Mouse (Mus musculus) midbrain, embryonic 13.5 days (tissue): ENCODE results near the gene Notum. TPM values are rescaled to one million over a fixed set of nuclear protein-coding genes. Genes with fewer than 3 reads are reported as not detected.
A peak's percentile ranks its signal among the peaks of the same experiment; 100 is the strongest.

ENCODE experiments used
- ATAC-seq: fragments of 200-750 bp; cut with Nextera tagmentation; 2 replicates; pipeline ENCODE4 v1.8.0; 2017; ENCODE audit warnings: mild to moderate bottlenecking, moderate TSS enrichment, moderate library complexity
- H3K27ac ChIP-seq: fragments of 300-500 bp; sonication (generic); 2 replicates; pipeline ENCODE4 v1.5.1; 2015; ENCODE audit warnings: inconsistent platforms, mild to moderate bottlenecking, moderate library complexity
- H3K27me3 ChIP-seq: fragments of 300-500 bp; sonication (generic); 2 replicates; pipeline ENCODE4 v1.6.1; 2015; ENCODE audit warnings: mild to moderate bottlenecking, inconsistent platforms
- H3K36me3 ChIP-seq: fragments of 300-500 bp; sonication (generic); 2 replicates; pipeline ENCODE4 v1.6.1; 2015; ENCODE audit warnings: mild to moderate bottlenecking, inconsistent platforms
- H3K4me1 ChIP-seq: fragments of 300-500 bp; sonication (generic); replicated peaks from 2 replicates; pipeline ENCODE4 v1.6.1; 2015; ENCODE audit warnings: inconsistent platforms
- H3K4me2 ChIP-seq: fragments of 300-500 bp; sonication (generic); replicated peaks from 2 replicates; pipeline ENCODE4 v1.6.1; 2015; ENCODE audit warnings: moderate library complexity, mild to moderate bottlenecking, inconsistent platforms
- H3K4me3 ChIP-seq: fragments of 300-500 bp; sonication (generic); replicated peaks from 2 replicates; pipeline ENCODE4 v1.5.1; 2015; ENCODE audit warnings: mild to moderate bottlenecking, inconsistent platforms
- H3K9ac ChIP-seq: fragments of 300-500 bp; sonication (generic); replicated peaks from 2 replicates; pipeline ENCODE4 v1.6.1; 2015; ENCODE audit warnings: mild to moderate bottlenecking, inconsistent platforms
- H3K9me3 ChIP-seq: fragments of 300-500 bp; sonication (generic); 2 replicates; pipeline ENCODE4 v1.6.1; 2016; ENCODE audit warnings: mild to moderate bottlenecking, inconsistent platforms
- WGBS: fragments of 180-500 bp; shearing (Covaris S2); methylation state at CpG from one replicate; pipeline ENCODE4 v1.1.7; 2015; 5-methylcytosine and 5-hydroxymethylcytosine counted together
- polyA plus RNA-seq: library from polyadenylated mRNA; unstranded; fragments of >200 nt; fragmentation: Nextera tagmentation; extraction: Ambion mirVana; gene quantifications from 2 replicates; pipeline ENCODE4 v1.2.1, GENCODE M21; 2015

The Notum gene
- 0.46 and 0.65 TPM in 2 replicates for polyA plus RNA-seq

- Histone ChIP-seq H3K9me3 (no peaks in the 10 kb centered on the region), H3K9ac (no peak within 1 kb of the TSS)
These were observed at the start of gene Notum for GRCm38 (mm10) chr11:120661076-120661460. Notum (minus strand) TSS chr11:120661175.

DNA sequence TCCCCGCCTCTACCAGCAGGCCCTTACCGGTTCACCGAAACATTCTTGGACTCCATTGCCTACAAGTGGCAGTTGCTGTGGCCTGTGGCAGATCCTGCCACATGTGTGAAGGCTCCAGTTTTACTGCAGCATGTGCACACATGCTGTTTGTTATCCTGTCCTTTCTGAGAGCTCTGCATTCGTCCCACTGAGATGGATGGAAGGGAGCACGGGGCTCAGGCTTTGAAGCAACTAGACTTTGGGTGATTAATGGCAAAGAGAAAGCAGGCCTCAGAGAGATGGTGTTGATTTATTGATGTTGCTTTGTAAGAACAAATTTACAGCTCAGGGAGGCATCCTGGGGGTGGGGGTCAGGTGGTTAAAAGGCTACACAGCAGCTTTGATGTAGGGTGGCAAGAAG, 49.7 kb upstream of the Notum start:
- peaks cover 34% of the 10 kb centered on the region for H3K36me3 ChIP-seq
- peaks cover 50% of the 10 kb centered on the region for H3K4me1 ChIP-seq
- no peak overlapping the region for H3K27ac ChIP-seq
- 86% methylated on average over 5 of the region's 5 CpGs for WGBS
- H3K9me3 ChIP-seq: no peaks in the 10 kb centered on the region
- no peak overlapping the region for H3K4me3 ChIP-seq
- no peaks in the 10 kb centered on the region for H3K27me3 ChIP-seq
- no peak overlapping the region for H3K4me2 ChIP-seq
- H3K9ac ChIP-seq: no peak overlapping the region
- no peak for ATAC-seq

More at GRCm38 (mm10) chr11:120661076-120661460, at the start of gene Notum:
- peaks cover 93% of the 10 kb centered on the region for H3K27me3 ChIP-seq
- no peak for ATAC-seq
- no peak within 1 kb of the TSS for H3K27ac ChIP-seq
- peaks cover 19% of the 10 kb centered on the region for H3K4me1 ChIP-seq
- peak within 1 kb of the TSS; percentile 38 for H3K4me3 ChIP-seq
- WGBS: under 1% methylated on average over 35 of the region's 35 CpGs
- H3K36me3 ChIP-seq: no peaks in the 10 kb centered on the region
- H3K4me2 ChIP-seq: peak within 1 kb of the TSS; percentile 60

GRCm38 (mm10) chr11:120709551-120709950, 48.6 kb upstream of the Notum start:
- no peak overlapping the region; the same call in 1 of the 2 replicates for H3K9ac ChIP-seq
- H3K9me3 ChIP-seq: no peaks in the 10 kb centered on the region
- H3K36me3 ChIP-seq: peaks cover 31% of the 10 kb centered on the region
- H3K4me3 ChIP-seq: no peak overlapping the region
- H3K4me2 ChIP-seq: no peak overlapping the region
- H3K4me1 ChIP-seq: peaks cover 52% of the 10 kb centered on the region
- ATAC-seq: no peak
- H3K27me3 ChIP-seq: no peaks in the 10 kb centered on the region
- no peak overlapping the region for H3K27ac ChIP-seq
- WGBS: 85% methylated on average over 2 of the region's 2 CpGs

- H3K27ac ChIP-seq: peak overlapping the region; percentile 57; the same call in 1 of the 2 replicates
- no peak overlapping the region for H3K4me3 ChIP-seq
- H3K9me3 ChIP-seq: no peaks in the 10 kb centered on the region
- peaks cover 53% of the 10 kb centered on the region for H3K4me1 ChIP-seq
- no peaks in the 10 kb centered on the region for H3K27me3 ChIP-seq
- H3K9ac ChIP-seq: no peak overlapping the region
- H3K36me3 ChIP-seq: peaks cover 36% of the 10 kb centered on the region
- no peak overlapping the region for H3K4me2 ChIP-seq
- 35% methylated on average over 5 of the region's 5 CpGs for WGBS
- ATAC-seq: no peak
These were observed 47.0 kb upstream of the Notum start for GRCm38 (mm10) chr11:120707969-120708368.

DNA sequence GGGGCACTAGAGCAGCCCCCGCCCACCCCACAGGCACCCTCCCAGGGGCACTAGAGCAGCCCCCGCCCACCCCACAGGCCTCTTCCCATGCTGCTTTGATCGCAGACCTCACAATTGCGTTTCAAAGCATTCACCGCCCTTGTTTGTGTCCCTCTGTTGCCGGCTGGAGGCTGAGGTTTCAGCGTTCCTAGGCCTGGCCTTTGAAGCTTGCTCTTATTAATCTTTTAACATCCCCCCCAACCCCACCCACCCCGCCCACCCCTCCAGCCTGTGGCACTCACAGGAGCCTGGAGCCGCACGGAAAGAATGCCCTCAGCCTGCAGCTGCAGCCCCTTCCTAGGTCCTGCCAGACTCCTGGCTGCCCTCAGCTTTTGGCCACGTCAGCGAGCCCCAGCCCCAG, 46.2 kb upstream of the Notum start:
- Histone ChIP-seq H3K27me3 (no peaks in the 10 kb centered on the region), H3K27ac (peak overlapping the region; percentile 67), H3K9ac (peak overlapping the region; percentile 36), H3K4me3 (no peak overlapping the region), H3K4me1 (peaks cover 46% of the 10 kb centered on the region), H3K36me3 (peaks cover 41% of the 10 kb centered on the region), H3K4me2 (0 out of 2 replicates have a peak overlapping the region, but pooled peaks have one; percentile 9), H3K9me3 (no peaks in the 10 kb centered on the region)
- 5% methylated on average over 12 of the region's 12 CpGs for WGBS
- peak; percentile 39; the same call in 1 of the 2 replicates for ATAC-seq

DNA sequence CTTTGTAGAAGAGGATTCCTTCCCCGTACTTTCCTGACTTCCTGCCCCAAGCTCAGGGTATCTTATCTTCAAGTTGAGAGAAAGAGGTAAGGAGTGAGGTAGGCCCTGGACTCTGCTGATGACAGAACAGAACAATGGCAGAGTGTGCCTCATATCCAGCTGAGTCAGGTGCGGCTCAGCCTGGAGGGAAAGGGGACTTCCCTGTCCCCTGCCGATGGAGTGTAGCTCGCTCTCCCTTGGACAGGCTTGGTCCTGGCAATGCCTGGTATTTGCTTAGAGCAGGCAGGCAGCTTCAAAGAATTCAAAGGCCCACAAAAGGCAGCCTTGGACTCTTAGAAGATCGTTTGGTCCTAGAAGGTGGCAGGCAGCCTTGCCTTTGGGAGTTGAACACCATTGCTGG, 45.1 kb upstream of the Notum start:
- no peaks in the 10 kb centered on the region for H3K27me3 ChIP-seq
- no peak overlapping the region for H3K4me2 ChIP-seq
- peaks cover 45% of the 10 kb centered on the region for H3K4me1 ChIP-seq
- H3K9ac ChIP-seq: no peak overlapping the region
- no peak overlapping the region for H3K4me3 ChIP-seq
- no peaks in the 10 kb centered on the region for H3K9me3 ChIP-seq
- 58% methylated on average over 5 of the region's 5 CpGs for WGBS
- H3K27ac ChIP-seq: peak overlapping the region; percentile 67; the same call in 1 of the 2 replicates
- peaks cover 45% of the 10 kb centered on the region for H3K36me3 ChIP-seq
- no peak for ATAC-seq

DNA sequence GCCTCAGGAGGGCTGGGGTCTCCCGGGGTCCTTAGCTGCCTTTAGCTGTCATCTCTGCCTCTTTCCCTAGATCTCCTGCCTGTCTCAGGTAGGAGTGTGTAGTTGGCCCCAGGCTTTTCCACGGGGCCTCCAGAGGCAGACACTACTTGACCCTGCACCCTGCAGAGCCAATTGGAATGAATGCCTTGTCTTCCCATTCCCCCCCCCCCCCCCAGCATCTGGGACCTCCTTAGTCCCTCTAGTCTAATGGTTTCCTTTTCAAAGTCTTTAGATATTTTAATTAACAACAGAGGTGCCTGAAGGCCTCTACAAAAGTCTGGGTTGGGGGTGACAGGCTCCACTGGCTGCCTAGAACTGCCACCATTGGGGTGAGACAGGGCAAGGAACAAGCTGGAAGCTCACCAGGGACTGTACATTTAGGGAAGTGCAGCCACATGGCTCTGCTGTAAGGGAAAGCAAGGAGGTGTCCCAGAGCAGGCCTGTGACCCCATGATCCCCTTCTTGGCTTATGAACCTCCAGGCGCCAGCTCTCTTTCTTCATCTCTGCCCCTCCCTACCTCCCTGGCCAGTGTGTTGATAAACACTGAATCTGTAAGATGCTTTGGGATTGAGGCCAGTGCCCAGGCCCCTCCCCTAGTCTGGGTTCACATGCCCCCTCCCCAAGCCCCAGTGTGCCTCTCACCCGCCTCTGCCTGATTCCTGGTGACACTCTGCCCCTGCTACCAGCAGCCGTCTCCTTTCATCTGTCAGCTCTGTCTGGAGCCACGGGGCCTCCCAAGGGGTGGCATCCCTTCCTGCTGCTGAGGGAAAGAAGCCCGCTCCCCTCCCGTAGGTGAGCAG, 43.7 kb upstream of the Notum start:
- no peaks in the 10 kb centered on the region for H3K27me3 ChIP-seq
- WGBS: 17% methylated on average over 8 of the region's 8 CpGs
- peak overlapping the region; percentile 61 for H3K27ac ChIP-seq
- H3K36me3 ChIP-seq: peaks cover 45% of the 10 kb centered on the region
- ATAC-seq: peak; percentile 12; the same call in 1 of the 2 replicates
- peak overlapping the region; percentile 42 for H3K9ac ChIP-seq
- H3K4me3 ChIP-seq: no peak overlapping the region
- H3K4me1 ChIP-seq: peaks cover 45% of the 10 kb centered on the region
- no peaks in the 10 kb centered on the region for H3K9me3 ChIP-seq
- H3K4me2 ChIP-seq: 0 out of 2 replicates have a peak overlapping the region, but pooled peaks have one; percentile 3

DNA sequence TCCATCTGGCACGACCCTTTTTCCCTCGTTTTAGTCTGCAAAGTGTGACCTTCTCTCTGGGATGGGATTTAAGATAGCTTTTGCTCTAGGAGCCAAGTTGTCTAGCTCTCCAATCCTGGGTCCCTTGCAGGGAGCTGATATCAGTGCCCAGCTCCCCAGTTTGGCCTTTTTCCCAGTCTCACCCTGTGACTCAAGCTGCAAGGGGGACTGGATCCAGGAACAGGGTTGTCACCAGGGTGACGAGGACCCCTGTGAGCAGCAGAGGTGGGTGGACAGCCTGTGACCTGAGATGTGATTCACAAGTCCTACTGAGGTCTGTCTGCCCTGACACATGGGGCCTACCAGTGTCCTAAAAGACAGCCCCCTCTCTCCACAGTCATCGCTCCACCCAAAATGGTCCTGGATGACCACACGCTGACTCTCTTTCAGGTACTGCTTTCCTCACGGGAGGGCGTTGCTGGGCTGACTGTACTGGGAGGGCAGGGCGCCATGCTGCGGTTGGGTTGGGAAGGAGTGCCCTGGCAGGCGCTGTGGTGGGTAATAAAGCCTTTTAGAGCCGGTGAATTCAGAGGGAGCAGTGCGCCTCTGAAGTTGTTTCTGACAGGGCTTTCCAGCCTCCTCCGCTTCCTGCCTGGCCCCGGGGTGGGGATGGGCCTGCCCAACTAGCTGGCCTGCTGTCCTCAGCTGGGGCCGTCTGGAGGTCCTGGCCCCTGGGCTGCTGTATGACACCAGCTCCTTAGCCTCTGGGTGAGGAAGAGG, 42.9 kb upstream of the Notum start:
- no peak overlapping the region for H3K4me3 ChIP-seq
- H3K9me3 ChIP-seq: no peaks in the 10 kb centered on the region
- H3K9ac ChIP-seq: peak overlapping the region; percentile 42
- WGBS: 45% methylated on average over 15 of the region's 15 CpGs
- H3K27me3 ChIP-seq: no peaks in the 10 kb centered on the region
- H3K4me1 ChIP-seq: peaks cover 45% of the 10 kb centered on the region
- no peak for ATAC-seq
- H3K36me3 ChIP-seq: peaks cover 45% of the 10 kb centered on the region
- H3K4me2 ChIP-seq: no peak overlapping the region
- H3K27ac ChIP-seq: 0 out of 2 replicates have a peak overlapping the region, but pooled peaks have one; percentile 25

DNA sequence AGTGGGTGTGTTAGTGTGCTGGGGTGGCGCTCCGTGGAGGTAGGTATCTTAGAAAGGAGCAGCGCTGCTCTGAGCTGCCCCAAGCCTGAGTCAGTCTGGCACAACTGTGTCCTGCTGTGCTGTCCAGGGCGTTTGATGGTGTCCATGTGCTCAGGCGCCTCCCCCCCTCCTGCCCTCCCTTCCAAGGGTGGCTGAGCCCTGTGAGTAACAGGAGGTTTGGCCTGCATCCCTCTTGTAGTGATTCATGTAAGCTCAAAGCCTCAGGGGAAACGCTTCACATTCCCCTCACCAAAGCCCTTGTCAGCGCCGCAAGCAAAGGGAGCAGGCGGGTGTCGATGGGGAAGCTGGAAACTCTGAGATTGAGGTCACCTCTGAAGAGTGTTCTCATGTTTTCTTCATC, 36.8 kb upstream of the Notum start:
- H3K4me1 ChIP-seq: peaks cover 20% of the 10 kb centered on the region
- peaks cover 75% of the 10 kb centered on the region for H3K36me3 ChIP-seq
- WGBS: 68% methylated on average over 10 of the region's 10 CpGs
- no peak for ATAC-seq
- H3K27me3 ChIP-seq: no peaks in the 10 kb centered on the region
- no peaks in the 10 kb centered on the region for H3K9me3 ChIP-seq
- H3K4me2 ChIP-seq: no peak overlapping the region
- H3K9ac ChIP-seq: no peak overlapping the region
- H3K27ac ChIP-seq: no peak overlapping the region
- no peak overlapping the region for H3K4me3 ChIP-seq

DNA sequence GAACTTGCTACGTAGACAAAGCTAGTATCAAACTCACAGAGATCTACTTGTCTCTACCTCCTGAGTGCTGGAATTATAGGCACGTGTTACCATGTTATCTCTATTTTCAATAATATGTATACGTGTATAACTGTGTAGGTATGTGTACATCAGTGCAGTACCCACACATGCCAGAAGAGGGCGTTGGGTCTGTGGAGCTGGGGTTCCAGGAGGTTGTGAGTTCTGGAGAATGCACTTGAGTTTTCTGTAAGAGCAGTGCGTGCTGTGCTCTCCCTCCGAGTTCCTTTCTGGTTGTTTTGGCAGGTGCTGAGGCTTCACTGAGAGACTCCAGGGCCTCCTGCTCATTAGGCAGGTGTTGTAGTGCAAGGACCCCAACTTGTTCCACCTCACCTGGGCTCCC, 35.6 kb upstream of the Notum start:
- Histone ChIP-seq H3K9me3 (no peaks in the 10 kb centered on the region), H3K27me3 (no peaks in the 10 kb centered on the region), H3K27ac (no peak overlapping the region), H3K4me3 (no peak overlapping the region), H3K4me1 (peaks cover 20% of the 10 kb centered on the region), H3K36me3 (peaks cover 75% of the 10 kb centered on the region), H3K4me2 (no peak overlapping the region), H3K9ac (no peak overlapping the region)
- no peak for ATAC-seq
- whole genome bisulfite sequencing: 92% methylated on average over 6 of the region's 6 CpGs

GRCm38 (mm10) chr11:120695641-120696040, 34.7 kb upstream of the Notum start:
- Histone ChIP-seq H3K4me3 (no peak overlapping the region), H3K4me2 (0 out of 2 replicates have a peak overlapping the region, but pooled peaks have one; percentile 2), H3K4me1 (peaks cover 20% of the 10 kb centered on the region), H3K9ac (peak overlapping the region; percentile 39; the same call in 1 of the 2 replicates), H3K27ac (peak overlapping the region; percentile 80), H3K9me3 (no peaks in the 10 kb centered on the region), H3K27me3 (no peaks in the 10 kb centered on the region), H3K36me3 (peaks cover 70% of the 10 kb centered on the region)
- peak; percentile 72 for ATAC-seq
- 35% methylated on average over 12 of the region's 12 CpGs for WGBS

GRCm38 (mm10) chr11:120695184-120695583, 34.2 kb upstream of the Notum start:
- H3K9me3 ChIP-seq: no peaks in the 10 kb centered on the region
- ATAC-seq: peak; percentile 77
- no peak overlapping the region for H3K4me3 ChIP-seq
- H3K9ac ChIP-seq: no peak overlapping the region
- H3K27ac ChIP-seq: peak overlapping the region; percentile 80
- no peak overlapping the region for H3K4me2 ChIP-seq
- H3K4me1 ChIP-seq: peaks cover 20% of the 10 kb centered on the region
- H3K27me3 ChIP-seq: no peaks in the 10 kb centered on the region
- H3K36me3 ChIP-seq: peaks cover 70% of the 10 kb centered on the region
- WGBS: 28% methylated on average over 4 of the region's 4 CpGs
